Mouse (Mus musculus) liver, adult 2 months (tissue): ENCODE data around the gene Dnajb13.

Experiments
- CTCF ChIP-seq: fragments of 200-500 bp; IDR thresholded peaks from 2 replicates; pipeline ENCODE4 v1.5.1; 2011; ENCODE audit warnings: low read depth, low read length, control low read depth
- POLR2A ChIP-seq: fragments of 200-500 bp; IDR thresholded peaks from 2 replicates; pipeline ENCODE4 v1.6.1; 2011; ENCODE audit warnings: low read length, control low read depth; ENCODE audit not compliant: insufficient read depth; ENCODE audit errors: extremely low read depth

- TF ChIP-seq POLR2A (no peak), CTCF (no peak)
Observed at GRCm38 (mm10) chr7:100539516-100539915, 24.8 kb upstream of the Dnajb13 start.
